Mouse (Mus musculus) right cerebral cortex, postnatal 14 days (tissue): ENCODE measurements around the gene Gga3.

ENCODE experiments used
- DNase-seq: peaks from one replicate; pipeline ENCODE4 v3.0.0; 2022

Gga3 gene

GRCm38 (mm10) chr11:115552783-115553182 lies 51.1 kb downstream of the Gga3 start:
- DNase-seq = no peak

GRCm38 (mm10) chr11:115543571-115543970 lies 60.3 kb downstream of the Gga3 start:
- no peak for DNase-seq

GRCm38 (mm10) chr11:115538045-115538444 lies 65.8 kb downstream of the Gga3 start:
- no peak for DNase-seq

- no peak for DNase-seq
Measured at GRCm38 (mm10) chr11:115536856-115537568, 66.8 kb downstream of the Gga3 start.

GRCm38 (mm10) chr11:115536038-115536681 lies 67.7 kb downstream of the Gga3 start, which contains the start of gene Sumo2:
TSS of gene Sumo2 (minus strand) at chr11:115536276.
- peak; percentile 98 for DNase-seq

- DNase-seq = peak; percentile 65
Measured at GRCm38 (mm10) chr11:115535401-115536037, 68.3 kb downstream of the Gga3 start.

- no peak for DNase-seq
Measured at GRCm38 (mm10) chr11:115534759-115535371, 69.0 kb downstream of the Gga3 start.
